Mouse (Mus musculus) forebrain, postnatal 0 days (tissue): ENCODE results near the gene 6430628N08Rik. TPM values are rescaled to one million over a fixed set of nuclear protein-coding genes. Genes with fewer than 3 reads are reported as not detected.

ENCODE experiments used
- ATAC-seq: fragments of 200-750 bp; cut with Nextera tagmentation; 2 replicates; pipeline ENCODE4 v1.8.0; 2017; ENCODE audit warnings: mild to moderate bottlenecking, moderate library complexity
- DNase-seq: peaks from one replicate; pipeline ENCODE4 v3.0.0-alpha.2; 2015
- H3K27ac ChIP-seq: fragments of 300-500 bp; sonication (generic); 2 replicates; pipeline ENCODE4 v1.5.1; 2014; ENCODE audit warnings: low read depth, mild to moderate bottlenecking, antibody characterized with exemption, low read length, moderate library complexity, mixed read lengths
- H3K27me3 ChIP-seq: fragments of 300-500 bp; sonication (generic); 2 replicates; pipeline ENCODE4 v1.6.1; 2014; ENCODE audit warnings: mild to moderate bottlenecking, low read length, mixed read lengths; ENCODE audit not compliant: insufficient read depth
- H3K36me3 ChIP-seq: fragments of 300-500 bp; sonication (generic); 2 replicates; pipeline ENCODE4 v1.6.1; 2014; ENCODE audit warnings: mild to moderate bottlenecking, moderate library complexity; ENCODE audit not compliant: insufficient read depth
- H3K4me1 ChIP-seq: fragments of 300-500 bp; sonication (generic); 2 replicates; pipeline ENCODE4 v1.6.1; 2014; ENCODE audit warnings: antibody characterized with exemption; ENCODE audit not compliant: insufficient read depth
- H3K4me2 ChIP-seq: fragments of 300-500 bp; sonication (generic); 2 replicates; pipeline ENCODE4 v1.6.1; 2014; ENCODE audit warnings: low read depth, mild to moderate bottlenecking, moderate library complexity
- H3K4me3 ChIP-seq: fragments of 300-500 bp; sonication (generic); 2 replicates; pipeline ENCODE4 v1.5.1; 2014; ENCODE audit warnings: low read depth, low read length, mixed read lengths
- H3K9ac ChIP-seq: fragments of 300-500 bp; sonication (generic); 2 replicates; pipeline ENCODE4 v1.6.1; 2014; ENCODE audit warnings: mild to moderate bottlenecking
- H3K9me3 ChIP-seq: fragments of 300-500 bp; sonication (generic); 2 replicates; pipeline ENCODE4 v1.6.1; 2016; ENCODE audit warnings: low read length
- CTCF ChIP-seq: sonication (generic); IDR thresholded peaks from 2 replicates; pipeline ENCODE4 v1.5.1; 2016; ENCODE audit warnings: antibody characterized with exemption, control low read depth, low read depth
- WGBS: fragments of 180-500 bp; shearing (Covaris S2); extraction: QIAGEN DNeasy Blood & Tissue Kit; methylation state at CpG from one replicate; pipeline ENCODE4 v1.1.7; 2014; 5-methylcytosine and 5-hydroxymethylcytosine counted together
- polyA plus RNA-seq: library from polyadenylated mRNA; unstranded; fragments of >200 nt; fragmentation: Nextera tagmentation; extraction: Ambion mirVana; gene quantifications from 2 replicates; pipeline ENCODE4 v1.2.1, GENCODE M21; 2015
- total RNA-seq: library from RNA; depleted of rRNA; stranded (reverse); fragments of >200 nt; gene quantifications from 2 replicates; pipeline ENCODE4 v1.2.3, GENCODE M21; 2014

6430628N08Rik gene
- total and polyA plus RNA-seq, 2 experiments from 2014 or later: 0.62 to 1.4 TPM

DNA sequence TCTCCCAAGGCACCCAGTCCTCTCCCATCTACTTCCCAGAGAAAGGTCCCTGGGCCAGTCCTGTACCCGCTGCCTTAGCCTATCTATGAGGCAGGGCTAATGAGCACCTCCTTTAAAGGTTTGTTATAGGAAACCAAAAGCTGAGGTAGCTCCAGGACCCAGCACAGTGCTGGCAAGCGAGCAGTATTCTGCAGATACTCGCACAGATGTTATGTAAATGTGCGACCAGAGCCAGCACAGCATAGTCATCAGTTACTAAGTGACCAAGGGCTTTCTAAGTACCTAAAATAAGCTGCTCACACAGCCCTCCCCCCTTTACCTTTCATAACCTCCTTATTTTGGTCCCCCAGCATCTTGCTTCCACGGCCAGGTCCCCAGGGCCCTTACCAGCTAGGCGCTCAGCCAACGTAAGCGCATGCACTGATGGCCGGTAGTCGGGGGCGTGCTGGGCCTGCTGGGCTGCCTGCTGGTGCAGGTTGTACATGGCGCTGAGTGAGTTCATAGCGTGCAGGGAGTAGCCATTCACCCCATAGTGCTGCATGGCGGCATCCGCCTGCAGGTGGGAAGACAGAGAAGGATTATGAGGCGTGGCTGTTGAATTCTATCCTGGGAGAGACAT lies 32.9 kb downstream of the 6430628N08Rik start:
- DNase-seq: no peak
- no peak for ATAC-seq
- TF ChIP-seq CTCF: no peak
- H3K4me1 ChIP-seq: no peaks in the 10 kb centered on the region
- H3K9me3 ChIP-seq: no peaks in the 10 kb centered on the region
- H3K4me3 ChIP-seq: no peak overlapping the region
- H3K36me3 ChIP-seq: no peaks in the 10 kb centered on the region
- H3K9ac ChIP-seq: no peak overlapping the region
- no peak overlapping the region for H3K4me2 ChIP-seq
- WGBS: 74% methylated on average over 16 of the region's 16 CpGs
- no peaks in the 10 kb centered on the region; the same call in none of the 2 replicates for H3K27me3 ChIP-seq
- no peak overlapping the region for H3K27ac ChIP-seq

DNA sequence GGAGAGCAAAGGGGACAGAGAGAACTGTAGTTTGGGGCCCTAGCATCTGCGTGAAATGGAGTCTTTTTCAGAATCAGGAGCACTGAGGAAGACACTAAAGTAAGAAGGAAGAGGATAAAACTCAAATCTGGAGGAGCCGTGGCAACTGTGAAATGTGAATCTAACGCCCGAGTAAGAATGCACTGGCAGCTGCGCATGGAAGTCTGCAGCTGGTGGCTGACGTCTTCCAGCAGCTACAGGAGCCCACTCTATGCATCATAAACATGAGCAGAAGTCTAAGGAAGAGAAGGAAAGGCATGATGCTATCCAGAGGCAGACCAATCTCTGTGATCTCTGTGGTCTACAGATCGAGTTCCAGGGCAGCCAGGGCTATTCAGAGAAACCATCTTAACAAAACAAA lies 37.2 kb downstream of the 6430628N08Rik start:
- no peak overlapping the region for H3K9ac ChIP-seq
- 62% methylated on average over 7 of the region's 7 CpGs for WGBS
- H3K9me3 ChIP-seq: no peaks in the 10 kb centered on the region
- no peak for TF ChIP-seq CTCF
- peaks cover 15% of the 10 kb centered on the region for H3K27me3 ChIP-seq
- H3K36me3 ChIP-seq: no peaks in the 10 kb centered on the region
- no peak overlapping the region for H3K4me2 ChIP-seq
- H3K27ac ChIP-seq: no peak overlapping the region
- DNase-seq (no peak), ATAC-seq (no peak; the same call in 1 of the 2 replicates)
- no peak overlapping the region for H3K4me3 ChIP-seq
- H3K4me1 ChIP-seq: no peaks in the 10 kb centered on the region

GRCm38 (mm10) chr4:115931556-115932088 lies 41.2 kb downstream of the 6430628N08Rik start:
- H3K9ac ChIP-seq: no peak overlapping the region
- no peak for TF ChIP-seq CTCF
- no peak overlapping the region for H3K4me2 ChIP-seq
- peaks cover 53% of the 10 kb centered on the region for H3K27me3 ChIP-seq
- no peaks in the 10 kb centered on the region for H3K36me3 ChIP-seq
- no peak overlapping the region for H3K27ac ChIP-seq
- H3K9me3 ChIP-seq: no peaks in the 10 kb centered on the region
- no peak for DNase-seq
- H3K4me1 ChIP-seq: no peaks in the 10 kb centered on the region
- 48% methylated on average over 13 of the region's 13 CpGs for WGBS
- no peak for ATAC-seq
- H3K4me3 ChIP-seq: no peak overlapping the region

DNA sequence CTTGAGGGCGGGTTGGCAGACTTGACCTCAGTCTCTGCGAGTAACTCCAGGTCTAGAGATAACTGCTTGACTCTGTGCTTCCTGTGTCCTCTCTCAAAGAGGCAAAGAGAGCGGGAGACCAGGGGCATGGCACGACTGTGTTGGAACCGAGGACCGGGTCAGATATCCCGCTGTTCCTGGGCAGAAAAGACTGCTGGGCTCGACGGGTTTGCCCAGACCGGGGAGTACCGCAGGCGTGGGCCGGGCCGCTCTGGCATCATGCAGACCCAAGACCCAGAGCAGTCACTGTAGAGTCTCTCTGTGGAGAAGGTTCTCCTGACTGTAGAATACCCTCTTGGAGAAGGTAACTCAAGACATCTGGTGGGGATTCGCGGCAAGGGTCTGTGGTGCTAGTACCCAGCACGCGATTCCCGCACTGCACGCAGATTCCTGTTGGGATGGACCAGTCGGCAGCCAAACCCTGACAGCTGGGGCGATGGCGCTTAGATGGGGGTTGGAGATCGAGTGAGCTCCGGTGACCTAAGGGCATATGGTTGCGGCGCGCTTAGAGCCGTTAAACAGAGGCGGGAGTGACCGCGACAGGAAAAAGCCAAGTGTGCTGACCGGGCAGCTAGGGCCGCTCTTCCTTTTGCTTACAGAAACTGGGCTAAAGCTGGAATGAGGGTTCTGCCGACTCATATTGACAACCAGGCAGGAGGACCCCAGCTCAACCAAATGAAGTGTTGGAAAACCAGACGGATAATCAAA lies 45.5 kb downstream of the 6430628N08Rik start:
- no peak for TF ChIP-seq CTCF

GRCm38 (mm10) chr4:115936646-115937045 lies 46.2 kb downstream of the 6430628N08Rik start:
- H3K4me3 ChIP-seq: no peak overlapping the region
- no peak overlapping the region for H3K4me2 ChIP-seq
- no peaks in the 10 kb centered on the region for H3K4me1 ChIP-seq
- H3K9me3 ChIP-seq: no peaks in the 10 kb centered on the region
- no peak for TF ChIP-seq CTCF
- ATAC-seq (no peak), DNase-seq (no peak)
- no peaks in the 10 kb centered on the region for H3K36me3 ChIP-seq
- H3K27me3 ChIP-seq: peaks cover 74% of the 10 kb centered on the region
- no peak overlapping the region for H3K9ac ChIP-seq
- WGBS: 1% methylated on average over 20 of the region's 20 CpGs
- H3K27ac ChIP-seq: no peak overlapping the region

More for the DNA sequence above, 45.5 kb downstream of the 6430628N08Rik start:
- H3K4me2 ChIP-seq: no peak overlapping the region
- H3K36me3 ChIP-seq: no peaks in the 10 kb centered on the region
- no peaks in the 10 kb centered on the region for H3K9me3 ChIP-seq
- H3K27ac ChIP-seq: no peak overlapping the region
- H3K9ac ChIP-seq: no peak overlapping the region
- H3K27me3 ChIP-seq: peaks cover 71% of the 10 kb centered on the region
- H3K4me3 ChIP-seq: no peak overlapping the region
- no peaks in the 10 kb centered on the region for H3K4me1 ChIP-seq
- ATAC-seq: no peak
- no peak for DNase-seq
- under 1% methylated on average over 36 of the region's 36 CpGs for WGBS

DNA sequence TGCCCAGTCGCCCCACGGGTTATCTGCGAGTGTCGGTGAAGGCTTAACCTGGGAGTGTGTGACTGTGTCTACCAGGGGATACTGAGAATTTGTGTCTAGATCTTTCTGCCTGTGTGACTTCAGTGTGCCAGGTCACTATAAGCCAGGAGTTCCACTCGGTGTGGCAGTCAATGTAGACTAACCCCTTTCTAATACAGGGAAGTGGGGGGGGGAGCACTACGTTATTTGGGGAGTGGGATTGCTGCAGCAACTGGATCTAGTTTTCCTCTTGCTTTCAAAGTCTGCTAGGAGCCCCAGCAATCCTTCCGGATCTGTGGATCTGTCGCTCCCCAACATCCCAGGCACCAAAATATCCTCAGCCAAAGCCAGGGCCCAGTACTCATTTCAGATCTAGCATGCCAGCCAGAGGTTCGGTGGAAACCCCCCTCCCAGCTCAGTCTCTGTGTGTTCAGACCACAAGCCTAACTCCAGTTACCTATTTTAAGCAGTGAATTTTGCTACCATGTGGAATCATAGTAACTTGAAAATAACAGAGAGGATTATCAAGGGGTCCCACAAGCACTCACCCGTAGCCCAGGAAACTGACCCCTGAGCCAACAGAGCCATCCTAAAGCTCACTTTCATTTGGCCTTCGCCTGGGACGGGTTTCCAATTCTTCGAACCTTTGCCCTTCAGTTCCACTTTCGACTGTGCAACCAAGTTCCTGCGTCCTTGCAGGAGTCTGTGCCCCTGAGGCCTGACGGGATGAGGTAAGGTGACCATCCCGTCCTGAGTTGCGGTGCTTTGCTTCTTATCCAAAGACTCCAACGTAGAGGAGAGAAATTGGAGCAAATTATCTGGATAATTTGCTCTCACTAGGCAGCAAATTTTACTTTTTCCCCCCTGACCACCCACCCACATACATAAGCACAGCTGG lies 46.9 kb downstream of the 6430628N08Rik start:
- Histone ChIP-seq H3K27ac (no peak overlapping the region), H3K9me3 (no peaks in the 10 kb centered on the region), H3K27me3 (peaks cover 80% of the 10 kb centered on the region), H3K4me2 (no peak overlapping the region), H3K4me1 (no peaks in the 10 kb centered on the region), H3K4me3 (no peak overlapping the region), H3K9ac (no peak overlapping the region), H3K36me3 (no peaks in the 10 kb centered on the region)
- no peak for TF ChIP-seq CTCF
- DNase-seq: no peak
- ATAC-seq: no peak
- 5% methylated on average over 19 of the region's 19 CpGs for WGBS
